Mouse (Mus musculus): Measurements from ENCODE around the gene Gm49450. TPM values are rescaled to one million over a fixed set of nuclear protein-coding genes. Genes with fewer than 3 reads are reported as not detected.
"Not testable (repeated sequence)": the region's sequence is repeated elsewhere in the genome, so short reads cannot be mapped to it uniquely, and the experiment has no call there.

Gene Gm49450
- polyA plus RNA-seq, 1 experiment from 2014 or later, result not detected

DNA sequence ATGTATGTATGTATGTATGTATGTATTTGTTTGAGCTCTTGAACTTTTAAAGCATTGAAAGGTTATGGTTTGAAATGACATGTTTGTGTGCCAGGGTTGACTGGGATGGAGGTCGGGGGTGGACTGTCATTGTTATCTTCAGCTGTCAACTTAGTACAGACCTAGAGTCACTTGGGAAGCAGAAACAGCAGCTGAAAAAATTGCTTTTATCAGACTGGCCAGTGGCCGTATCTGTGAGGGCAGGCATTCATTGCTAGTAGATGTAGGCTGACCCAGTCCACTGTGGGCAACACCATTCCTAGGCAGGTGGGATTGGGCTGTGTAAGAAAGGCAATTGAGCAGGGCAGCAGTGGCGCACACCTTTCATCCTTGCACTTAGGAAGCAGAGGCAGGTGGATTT is 6.2 kb upstream of the Gm49450 start:
- H3K4me3 ChIP-seq (replicated peaks), result no peak overlapping the region
- peaks cover 6% of the 10 kb centered on the region; the same call in 1 of the 2 replicates for H3K4me1 ChIP-seq
- no peak overlapping the region for H3K9ac ChIP-seq
- H3K27ac ChIP-seq, result no peak overlapping the region
- no peak for ATAC-seq (replicated peaks; ENCODE audit: low FRiP score)
- no peak overlapping the region for H3K4me2 ChIP-seq
- H3K27me3 ChIP-seq, result no peaks in the 10 kb centered on the region
- 81% methylated on average over 3 of the region's 3 CpGs for WGBS
- no peaks in the 10 kb centered on the region for H3K9me3 ChIP-seq (replicated peaks)
- no peaks in the 10 kb centered on the region for H3K36me3 ChIP-seq

DNA sequence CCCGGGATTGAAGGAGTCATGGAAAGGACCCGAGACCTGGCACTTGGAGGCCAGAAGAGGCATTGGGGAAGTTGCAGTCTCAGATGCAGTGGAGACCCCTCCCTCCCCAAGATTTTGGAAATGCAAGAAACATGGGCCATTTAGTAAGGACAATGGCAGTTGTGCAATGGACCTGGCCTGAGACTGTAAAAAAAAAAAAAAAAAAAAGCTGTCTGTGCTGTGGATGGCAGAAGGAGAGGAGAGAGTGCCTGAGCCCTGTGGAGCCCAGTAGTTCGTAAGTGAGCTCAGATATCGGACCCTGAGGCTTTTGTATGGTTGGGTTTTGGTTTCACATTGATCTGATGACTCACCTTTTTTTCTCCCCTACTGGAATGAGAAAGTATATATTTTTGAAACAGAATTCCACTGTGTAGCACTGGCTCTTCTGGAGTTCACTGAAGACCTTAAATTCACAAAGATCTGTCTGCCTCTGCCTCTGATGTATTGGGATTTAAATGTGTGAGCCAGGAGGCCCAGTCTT is 5.6 kb upstream of the Gm49450 start:
- no peaks in the 10 kb centered on the region for H3K36me3 ChIP-seq
- no peak overlapping the region for H3K4me2 ChIP-seq
- H3K27me3 ChIP-seq, result no peaks in the 10 kb centered on the region
- no peak for ATAC-seq (replicated peaks; ENCODE audit: low FRiP score)
- H3K4me3 ChIP-seq (replicated peaks), result no peak overlapping the region
- H3K27ac ChIP-seq, result no peak overlapping the region
- peaks cover 10% of the 10 kb centered on the region for H3K4me1 ChIP-seq
- no peaks in the 10 kb centered on the region for H3K9me3 ChIP-seq (replicated peaks)
- WGBS, result 88% methylated on average over 4 of the region's 4 CpGs
- no peak overlapping the region for H3K9ac ChIP-seq

DNA sequence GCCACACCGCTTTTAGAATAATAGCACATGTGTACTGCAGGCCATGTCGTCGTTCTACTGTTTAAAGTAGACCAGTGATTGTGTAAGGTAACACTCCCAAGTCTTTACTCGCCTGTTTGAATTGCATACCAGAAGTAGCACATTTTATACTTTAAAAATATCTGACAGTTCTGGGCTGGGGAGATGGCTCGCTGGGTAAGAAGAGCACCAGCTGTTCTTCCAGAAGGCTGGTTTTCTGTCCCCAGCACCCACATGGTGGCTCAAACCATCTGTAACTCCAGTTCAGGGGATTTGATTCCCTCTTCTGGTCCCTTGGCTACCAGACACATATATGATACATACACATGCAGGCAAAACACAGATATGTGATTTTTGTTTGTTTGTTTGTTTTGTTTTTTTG is 4.1 kb upstream of the Gm49450 start:
- Histone ChIP-seq H3K27me3 (no peaks in the 10 kb centered on the region), H3K9me3 (replicated peaks) (no peaks in the 10 kb centered on the region), H3K4me1 (peaks cover 13% of the 10 kb centered on the region), H3K4me2 (no peak overlapping the region), H3K27ac (no peak overlapping the region), H3K36me3 (no peaks in the 10 kb centered on the region), H3K9ac (no peak overlapping the region), H3K4me3 (replicated peaks) (no peak overlapping the region)
- no peak for ATAC-seq (replicated peaks; ENCODE audit: low FRiP score)
- WGBS, result 76% methylated on average over 5 of the region's 5 CpGs

DNA sequence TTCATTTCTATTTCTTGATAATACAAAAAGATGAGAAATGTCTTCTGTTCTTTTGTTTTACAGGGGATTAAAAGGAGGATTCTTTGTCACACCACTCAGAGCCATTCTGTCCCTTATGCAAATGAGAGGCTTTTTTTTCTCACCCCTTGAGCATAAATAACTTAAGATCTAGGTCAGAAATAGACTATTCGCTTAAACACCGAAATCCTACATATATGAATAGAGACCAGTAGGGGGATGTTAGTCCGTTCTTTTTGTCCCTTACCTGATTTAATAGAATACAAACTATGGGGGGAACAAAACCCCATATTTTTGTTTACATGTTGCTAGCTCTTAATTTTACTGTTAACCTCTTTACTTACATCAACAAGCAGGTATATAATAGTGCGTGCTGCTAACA is 2.6 kb upstream of the Gm49450 start:
- 86% methylated on average over 4 of the region's 4 CpGs for WGBS
- H3K9me3 ChIP-seq (replicated peaks), result no peaks in the 10 kb centered on the region
- H3K36me3 ChIP-seq, result peaks cover 2% of the 10 kb centered on the region
- H3K4me3 ChIP-seq (replicated peaks), result no peak overlapping the region
- ATAC-seq (replicated peaks; ENCODE audit: low FRiP score), result no peak
- no peak overlapping the region for H3K9ac ChIP-seq
- no peak overlapping the region for H3K27ac ChIP-seq
- H3K4me2 ChIP-seq, result no peak overlapping the region
- peaks cover 18% of the 10 kb centered on the region for H3K4me1 ChIP-seq
- H3K27me3 ChIP-seq, result no peaks in the 10 kb centered on the region

DNA sequence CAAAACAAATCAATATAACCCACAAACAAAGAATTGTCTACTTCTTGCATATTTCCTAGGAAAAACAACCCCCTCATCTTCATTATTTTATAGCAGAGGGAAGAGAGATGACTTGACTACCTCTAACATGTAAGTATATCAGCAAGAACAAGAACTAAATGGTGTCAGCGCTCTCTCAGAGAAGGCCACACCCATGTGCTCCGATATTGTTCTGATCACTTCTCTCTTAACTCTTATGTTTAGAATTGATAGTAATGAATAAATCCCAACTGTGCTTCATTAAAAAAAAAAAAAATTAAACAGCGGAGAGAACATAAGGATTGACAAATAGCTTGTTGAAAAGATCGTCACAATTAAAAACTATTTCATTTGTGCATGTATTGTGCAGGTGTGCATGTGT is 2.0 kb upstream of the Gm49450 start:
- H3K9me3 ChIP-seq (replicated peaks), result no peaks in the 10 kb centered on the region
- H3K9ac ChIP-seq, result no peak overlapping the region
- peaks cover 5% of the 10 kb centered on the region for H3K36me3 ChIP-seq
- no peaks in the 10 kb centered on the region for H3K27me3 ChIP-seq
- no peak overlapping the region for H3K27ac ChIP-seq
- WGBS, result 80% methylated on average over 4 of the region's 4 CpGs
- no peak overlapping the region for H3K4me3 ChIP-seq (replicated peaks)
- no peak for ATAC-seq (replicated peaks; ENCODE audit: low FRiP score)
- peaks cover 18% of the 10 kb centered on the region for H3K4me1 ChIP-seq
- no peak overlapping the region for H3K4me2 ChIP-seq

DNA sequence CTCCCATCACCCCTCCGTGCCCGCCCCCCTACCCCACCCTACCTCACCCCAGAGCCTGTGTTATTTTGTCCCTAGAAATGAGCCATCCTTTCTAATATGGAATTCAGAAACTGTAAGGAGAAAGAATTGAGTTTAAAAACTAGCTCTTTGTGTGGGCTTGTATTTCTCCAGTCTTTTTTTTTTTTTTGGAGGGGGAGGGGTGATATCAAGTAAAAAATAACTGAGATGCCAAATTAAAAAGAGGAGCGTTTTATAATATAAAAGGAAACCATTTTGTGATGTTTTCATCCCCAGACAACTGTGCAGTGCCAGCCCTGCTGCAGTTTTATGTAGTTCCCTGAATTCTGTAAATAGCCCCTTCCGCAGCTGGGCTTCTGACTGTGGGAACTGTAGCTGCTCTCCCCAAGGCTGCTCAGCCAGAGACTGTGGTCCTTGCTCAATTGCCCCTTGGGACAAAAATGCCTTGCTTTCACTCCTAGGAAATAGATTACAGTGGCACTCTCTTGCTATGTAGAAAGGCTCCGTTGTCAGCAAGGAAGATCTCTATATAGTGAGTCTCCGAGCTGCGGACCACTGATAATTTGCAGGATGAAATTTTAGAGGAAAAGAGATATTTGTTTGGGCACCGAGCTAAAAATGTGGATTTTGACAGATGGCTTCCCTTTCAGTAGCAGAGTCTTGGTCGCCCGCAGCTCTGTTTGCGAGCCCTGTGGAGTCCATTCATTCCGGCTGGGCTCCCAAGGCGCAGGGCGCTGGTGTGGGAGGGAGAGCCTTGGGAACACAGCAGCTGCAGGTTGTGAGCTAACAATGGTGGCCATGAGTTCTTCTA is 1.3 kb upstream of the Gm49450 start:
- Histone ChIP-seq H3K27me3 (no peaks in the 10 kb centered on the region), H3K4me1 (peaks cover 18% of the 10 kb centered on the region), H3K4me2 (peak overlapping the region; percentile 50), H3K36me3 (peaks cover 7% of the 10 kb centered on the region), H3K4me3 (replicated peaks) (peak overlapping the region; percentile 18; the same call in 1 of the 2 replicates), H3K9ac (peak overlapping the region; percentile 28; the same call in 1 of the 2 replicates), H3K9me3 (replicated peaks) (no peaks in the 10 kb centered on the region), H3K27ac (peak overlapping the region; percentile 70)
- 21% methylated on average over 14 of the region's 14 CpGs for WGBS
- ATAC-seq (replicated peaks; ENCODE audit: low FRiP score), result no peak

DNA sequence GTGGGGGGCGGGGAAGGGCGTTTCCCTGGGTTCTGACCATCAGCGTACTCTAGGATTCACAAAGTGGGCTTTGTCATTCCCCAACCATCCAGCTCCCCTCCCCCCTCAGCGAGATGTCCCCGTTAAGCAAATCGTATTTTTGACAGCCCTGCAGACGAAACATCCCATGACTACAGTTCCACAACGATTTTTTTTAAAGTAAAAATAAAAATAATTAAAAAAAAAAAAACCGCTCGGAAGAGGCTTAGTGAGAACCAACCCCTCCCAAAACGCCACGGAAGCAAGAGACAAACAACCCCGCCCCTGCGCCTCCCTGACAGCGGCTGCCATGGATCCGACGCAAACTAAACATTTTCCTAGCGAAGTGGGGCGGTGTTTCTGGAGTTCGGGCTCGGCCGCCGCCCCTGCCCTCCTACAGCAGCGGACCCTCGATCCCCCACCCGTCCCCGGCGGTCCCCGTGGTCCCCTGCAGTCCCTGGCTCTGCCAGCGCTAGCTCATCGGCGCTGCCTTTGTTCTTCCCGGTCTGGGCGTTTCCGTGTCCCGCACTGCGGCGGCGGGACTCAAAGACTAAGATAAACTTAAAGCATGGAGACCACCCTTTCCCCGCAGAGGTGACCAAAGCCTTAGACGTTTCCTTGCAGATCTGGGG is 475 bp downstream of the Gm49450 start:
- WGBS, result under 1% methylated on average over 41 of the region's 41 CpGs
- peak overlapping the region; percentile 61 for H3K4me2 ChIP-seq
- H3K4me3 ChIP-seq (replicated peaks), result peak overlapping the region; percentile 79
- H3K27ac ChIP-seq, result peak overlapping the region; percentile 94
- no peaks in the 10 kb centered on the region for H3K27me3 ChIP-seq
- H3K4me1 ChIP-seq, result peaks cover 18% of the 10 kb centered on the region
- peak; percentile 87 for ATAC-seq (replicated peaks; ENCODE audit: low FRiP score)
- H3K36me3 ChIP-seq, result peaks cover 16% of the 10 kb centered on the region
- no peaks in the 10 kb centered on the region for H3K9me3 ChIP-seq (replicated peaks)
- H3K9ac ChIP-seq, result peak overlapping the region; percentile 85

DNA sequence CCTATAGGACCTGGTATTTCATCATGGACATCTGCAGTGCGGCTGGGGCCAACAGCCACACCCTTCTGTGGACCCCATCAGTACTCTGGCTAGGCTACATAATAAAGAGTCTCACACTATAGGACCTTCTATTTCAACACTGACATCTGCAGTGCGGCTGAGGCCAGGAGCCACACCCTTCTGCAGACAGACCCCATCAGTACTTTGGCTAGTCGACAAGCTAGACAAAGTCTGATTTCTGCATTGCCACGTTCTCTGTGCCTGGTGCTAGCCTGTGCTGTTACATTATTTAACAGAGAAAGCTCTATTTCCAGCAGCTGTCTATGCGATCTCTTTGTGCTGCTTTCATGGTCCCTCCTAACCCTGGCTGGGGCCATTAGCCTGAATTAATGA is 1.3 kb downstream of the Gm49450 start:
- Histone ChIP-seq H3K27me3 (no peaks in the 10 kb centered on the region), H3K9me3 (replicated peaks) (no peaks in the 10 kb centered on the region), H3K9ac (peak overlapping the region; percentile 85), H3K36me3 (peaks cover 16% of the 10 kb centered on the region), H3K4me1 (peaks cover 18% of the 10 kb centered on the region), H3K4me3 (replicated peaks) (peak overlapping the region; percentile 79), H3K4me2 (peak overlapping the region; percentile 61), H3K27ac (peak overlapping the region; percentile 57; the same call in 1 of the 2 replicates)
- 21% methylated on average over 5 of the region's 5 CpGs for WGBS
- no peak for ATAC-seq (replicated peaks; ENCODE audit: low FRiP score)

DNA sequence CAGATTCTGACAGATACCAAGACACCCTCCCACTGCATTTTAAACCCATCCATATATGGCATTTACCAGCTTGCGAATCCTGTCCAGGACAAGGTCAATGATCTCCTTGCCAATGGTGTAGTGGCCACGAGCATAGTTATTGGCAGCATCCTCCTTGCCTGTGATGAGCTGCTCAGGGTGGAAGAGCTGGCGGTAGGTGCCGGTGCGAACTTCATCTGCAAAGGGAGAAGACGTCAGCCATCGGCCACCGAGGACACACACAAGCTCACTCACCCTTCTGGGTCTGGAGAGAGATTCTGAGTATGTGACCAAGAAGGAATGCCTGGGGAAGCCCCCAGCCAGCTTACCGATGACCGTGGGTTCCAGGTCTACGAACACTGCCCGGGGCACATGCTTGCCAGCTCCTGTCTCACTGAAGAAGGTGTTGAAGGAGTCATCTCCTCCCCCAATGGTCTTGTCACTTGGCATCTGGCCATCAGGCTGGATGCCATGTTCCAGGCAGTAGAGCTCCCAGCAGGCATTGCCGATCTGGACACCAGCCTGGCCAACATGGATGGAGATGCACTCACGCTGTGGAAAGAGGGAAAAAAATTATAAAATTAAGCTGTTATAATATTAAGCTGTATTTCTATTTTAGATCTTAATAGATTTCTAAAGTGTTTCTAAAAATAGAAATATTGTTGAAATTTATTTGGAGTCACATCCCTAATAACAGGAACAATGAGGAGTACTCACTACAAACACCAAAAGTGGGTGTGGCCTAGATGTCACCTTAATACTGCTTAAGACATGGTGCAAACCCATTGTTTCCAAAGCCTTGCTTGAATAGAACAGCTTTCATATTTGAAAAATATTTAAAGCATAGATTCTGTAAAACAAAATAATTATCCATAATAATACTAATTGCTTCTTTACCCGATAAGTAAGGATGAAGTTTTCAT is 2.0 kb downstream of the Gm49450 start:
- 92% methylated on average over 11 of the region's 15 CpGs for WGBS
- not testable (repeated sequence) for H3K27ac ChIP-seq; ATAC-seq (replicated peaks; ENCODE audit: low FRiP score)

DNA sequence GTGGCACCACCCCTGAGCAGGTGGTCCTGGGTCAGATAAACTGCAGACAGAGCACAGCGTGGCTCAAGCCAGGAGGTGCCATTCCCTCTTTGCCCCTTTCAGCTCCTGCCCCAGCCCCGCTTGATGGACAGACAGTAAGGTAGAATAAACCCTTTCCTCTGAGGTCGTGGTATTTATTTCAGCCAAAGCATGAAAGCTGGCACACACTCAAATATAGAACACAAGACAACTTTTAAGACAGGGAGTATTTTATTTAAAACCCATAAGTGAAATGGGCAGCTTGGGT is 3.8 kb downstream of the Gm49450 start:
- ATAC-seq (replicated peaks; ENCODE audit: low FRiP score), result no peak
- Histone ChIP-seq H3K27ac (no peak overlapping the region), H3K4me3 (replicated peaks) (no peak overlapping the region), H3K4me1 (peaks cover 13% of the 10 kb centered on the region), H3K9me3 (replicated peaks) (no peaks in the 10 kb centered on the region), H3K9ac (no peak overlapping the region), H3K36me3 (peaks cover 16% of the 10 kb centered on the region), H3K27me3 (no peaks in the 10 kb centered on the region), H3K4me2 (no peak overlapping the region)
- 68% methylated on average over 3 of the region's 3 CpGs for WGBS

More for the DNA sequence above, 2.0 kb downstream of the Gm49450 start:
- H3K27me3 ChIP-seq; H3K9me3 ChIP-seq (replicated peaks): not testable (repeated sequence)
- peak overlapping the region; percentile 61 for H3K4me2 ChIP-seq
- peak overlapping the region; percentile 79 for H3K4me3 ChIP-seq (replicated peaks)
- peaks cover 16% of the 10 kb centered on the region for H3K36me3 ChIP-seq
- H3K9ac ChIP-seq, result peak overlapping the region; percentile 85
- peaks cover 18% of the 10 kb centered on the region for H3K4me1 ChIP-seq

DNA sequence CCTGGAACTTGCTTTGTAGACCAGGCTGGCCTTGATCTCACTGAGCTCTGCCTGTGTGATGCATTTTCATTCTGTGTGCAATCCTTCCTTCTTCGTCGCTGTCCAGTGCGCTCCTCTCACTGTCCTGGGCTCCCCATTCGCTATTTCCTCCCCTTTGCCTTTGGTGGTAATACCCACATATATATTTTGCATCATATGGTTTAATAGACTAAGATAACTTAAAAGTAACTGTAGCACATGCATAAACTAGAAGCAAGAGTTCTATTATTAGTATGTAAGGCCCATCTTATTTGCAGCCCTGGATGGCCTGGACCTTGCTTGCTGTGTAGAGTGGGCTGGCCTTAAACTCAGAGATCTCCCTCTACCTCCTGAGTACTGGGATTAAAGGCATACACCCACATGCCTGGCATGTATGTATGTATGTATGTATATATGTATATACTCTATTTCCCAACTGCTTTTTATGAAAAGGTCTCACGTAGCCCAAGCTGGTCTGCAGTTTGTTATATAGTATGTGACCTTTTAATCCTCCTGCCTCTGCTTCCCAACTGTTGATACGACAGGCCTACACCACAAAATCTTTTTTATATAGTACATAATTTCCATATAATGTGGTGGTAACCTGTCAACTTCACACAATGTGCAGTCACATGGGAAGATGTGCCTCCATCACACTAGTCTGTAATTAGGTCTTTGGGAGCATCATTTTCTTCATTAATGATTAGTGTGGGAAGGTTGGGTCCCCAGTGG is 4.3 kb downstream of the Gm49450 start:
- Histone ChIP-seq H3K4me3 (replicated peaks) (no peak overlapping the region), H3K27me3 (no peaks in the 10 kb centered on the region), H3K4me1 (peaks cover 9% of the 10 kb centered on the region), H3K36me3 (peaks cover 16% of the 10 kb centered on the region), H3K27ac (no peak overlapping the region), H3K9ac (no peak overlapping the region), H3K9me3 (replicated peaks) (no peaks in the 10 kb centered on the region), H3K4me2 (no peak overlapping the region)
- 73% methylated on average over 6 of the region's 6 CpGs for WGBS
- ATAC-seq (replicated peaks; ENCODE audit: low FRiP score), result no peak

Measured in kidney, embryonic 15.5 days (tissue).